Mouse (Mus musculus): ENCODE measurements around the gene Prl8a9. TPM values are rescaled to one million over a fixed set of nuclear protein-coding genes. Genes with fewer than 3 reads are reported as not detected.

Gene Prl8a9
- not detected for total RNA-seq (2022)

GRCm38 (mm10) chr13:27564506-27564905 lies at the start of gene Prl8a9:
Prl8a9 (minus strand) TSS chr13:27564606.
- DNase-seq (ENCODE audit: low spot score in 2 of 2) = no peak

- DNase-seq (ENCODE audit: low spot score in 2 of 2) = no peak
These were observed 46.1 kb upstream of the Prl8a9 start, which contains the start of gene Prl7b1 for GRCm38 (mm10) chr13:27610482-27610881. Prl7b1 (minus strand) TSS chr13:27610582.

GRCm38 (mm10) chr13:27582071-27582470 lies 17.7 kb upstream of the Prl8a9 start, which contains the start of gene Prl8a1:
Prl8a1 (minus strand) TSS chr13:27582171.
- no peak for DNase-seq (ENCODE audit: low spot score in 2 of 2)

- DNase-seq (ENCODE audit: low spot score in 2 of 2) = no peak
These were observed 11.1 kb downstream of the Prl8a9 start for GRCm38 (mm10) chr13:27553336-27553735.

- no peak for DNase-seq (ENCODE audit: low spot score in 2 of 2)
These were observed 41.2 kb downstream of the Prl8a9 start for GRCm38 (mm10) chr13:27523156-27523555.

GRCm38 (mm10) chr13:27513117-27513516 lies 51.3 kb downstream of the Prl8a9 start, which contains the start of gene Prl8a8:
Prl8a8 (minus strand) TSS chr13:27513217.
- DNase-seq (ENCODE audit: low spot score in 2 of 2) = no peak

Other genes with a start within 250 kb of the Prl8a9 start
- gene Prl8a2, start 218.9 kb downstream of the Prl8a9 start, total RNA-seq (2022) = not detected
- gene Prl2b1, start 173.8 kb downstream of the Prl8a9 start, total RNA-seq (2022) = not detected
- gene Prl8a6, start 125.9 kb downstream of the Prl8a9 start, total RNA-seq (2022) = not detected
- not detected for gene Prl8a8, start 51.4 kb downstream of the Prl8a9 start, total RNA-seq (2022)
- gene Prl8a1, start 17.6 kb upstream of the Prl8a9 start, total RNA-seq (2022) = not detected
- not detected for gene Prl7b1, start 46.0 kb upstream of the Prl8a9 start, total RNA-seq (2022)
- gene Prl7a1, start 77.9 kb upstream of the Prl8a9 start, total RNA-seq (2022) = not detected
- gene Prl7a2, start 103.4 kb upstream of the Prl8a9 start, total RNA-seq (2022) = not detected
- gene Prl7d1, start 152.1 kb upstream of the Prl8a9 start, total RNA-seq (2022) = not detected
- not detected for gene Prl7c1, start 216.2 kb upstream of the Prl8a9 start, total RNA-seq (2022)
- not detected for gene Prl2a1, start 237.0 kb upstream of the Prl8a9 start, total RNA-seq (2022)

All from gastrocnemius, adult 8-10 months (tissue).